Mouse (Mus musculus) 3134 (cell line): Measurements from ENCODE around the gene Cyb5r4.
"Not testable (repeated sequence)": the region's sequence is repeated elsewhere in the genome, so short reads cannot be mapped to it uniquely, and the experiment has no call there.

ENCODE experiments used
- DNase-seq: peaks from one replicate; pipeline ENCODE4 v3.0.0-alpha.2; 2011; ENCODE audit warnings: low spot score; ENCODE audit not compliant: insufficient read length; ENCODE audit errors: extremely low read depth

The Cyb5r4 gene

DNA sequence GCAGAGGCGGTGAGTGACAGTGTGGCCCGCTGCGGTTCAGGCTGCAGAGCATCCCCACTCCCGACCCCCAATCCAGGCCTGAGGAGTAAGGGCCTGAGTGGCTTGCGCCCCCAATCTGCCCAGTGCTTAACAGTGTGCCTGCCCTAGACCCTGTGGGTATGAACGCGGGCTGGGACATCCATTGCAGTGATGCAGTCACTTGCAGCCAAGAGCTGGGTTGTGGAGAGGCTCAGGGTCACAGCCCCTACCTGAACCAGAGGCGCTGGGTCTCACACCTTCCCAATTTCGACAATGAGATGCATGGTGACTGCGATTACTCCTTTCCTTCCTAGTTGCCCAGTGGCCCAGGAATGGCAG lies 5.9 kb upstream of the Cyb5r4 start:
- DNase-seq = no peak

DNA sequence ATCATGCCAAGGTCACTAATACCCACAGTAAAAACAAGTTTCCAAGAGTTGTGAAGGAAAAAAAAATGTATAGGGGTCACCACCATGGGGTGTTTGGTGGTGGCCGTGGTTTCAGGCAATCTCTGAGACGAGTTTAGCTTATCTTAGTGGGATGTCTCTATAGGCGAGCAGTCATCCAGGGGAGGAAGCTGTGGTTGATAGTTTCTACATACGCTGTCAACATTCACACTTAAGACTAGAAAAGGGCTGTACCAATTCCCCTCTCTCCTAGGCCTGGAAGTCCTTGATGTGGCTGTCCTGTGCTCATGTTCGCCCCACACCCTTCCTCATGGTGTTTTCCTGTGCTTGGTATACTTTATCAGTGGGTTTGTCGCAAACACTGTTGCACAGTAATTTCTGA lies 4.0 kb downstream of the Cyb5r4 start:
- no peak for DNase-seq

- DNase-seq = no peak
These were observed 5.7 kb downstream of the Cyb5r4 start for GRCm38 (mm10) chr9:87027423-87028084.

DNA sequence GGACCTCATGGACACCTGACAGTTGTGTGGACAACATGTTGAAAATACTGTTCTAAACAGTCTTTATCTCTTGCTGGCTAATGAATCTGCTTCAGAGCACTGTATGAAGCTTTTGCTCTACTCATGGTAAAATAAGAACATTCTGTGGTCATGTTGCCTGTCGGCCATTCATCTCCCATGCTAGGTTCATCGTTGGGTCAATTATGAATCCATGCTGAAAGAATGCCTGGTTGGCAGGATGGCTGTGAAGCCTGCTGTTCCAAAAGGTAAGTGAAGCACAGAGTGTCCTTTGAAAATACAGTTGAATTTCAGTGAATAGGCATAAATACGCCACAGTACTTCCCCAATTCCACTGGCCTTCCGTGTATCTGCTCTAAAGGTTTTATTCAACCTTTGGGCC lies 10.4 kb downstream of the Cyb5r4 start:
- DNase-seq = no peak

GRCm38 (mm10) chr9:87034831-87035580 lies 13.2 kb downstream of the Cyb5r4 start:
- no peak for DNase-seq

- no peak for DNase-seq
These were observed 27.6 kb downstream of the Cyb5r4 start for GRCm38 (mm10) chr9:87049425-87049824.

DNA sequence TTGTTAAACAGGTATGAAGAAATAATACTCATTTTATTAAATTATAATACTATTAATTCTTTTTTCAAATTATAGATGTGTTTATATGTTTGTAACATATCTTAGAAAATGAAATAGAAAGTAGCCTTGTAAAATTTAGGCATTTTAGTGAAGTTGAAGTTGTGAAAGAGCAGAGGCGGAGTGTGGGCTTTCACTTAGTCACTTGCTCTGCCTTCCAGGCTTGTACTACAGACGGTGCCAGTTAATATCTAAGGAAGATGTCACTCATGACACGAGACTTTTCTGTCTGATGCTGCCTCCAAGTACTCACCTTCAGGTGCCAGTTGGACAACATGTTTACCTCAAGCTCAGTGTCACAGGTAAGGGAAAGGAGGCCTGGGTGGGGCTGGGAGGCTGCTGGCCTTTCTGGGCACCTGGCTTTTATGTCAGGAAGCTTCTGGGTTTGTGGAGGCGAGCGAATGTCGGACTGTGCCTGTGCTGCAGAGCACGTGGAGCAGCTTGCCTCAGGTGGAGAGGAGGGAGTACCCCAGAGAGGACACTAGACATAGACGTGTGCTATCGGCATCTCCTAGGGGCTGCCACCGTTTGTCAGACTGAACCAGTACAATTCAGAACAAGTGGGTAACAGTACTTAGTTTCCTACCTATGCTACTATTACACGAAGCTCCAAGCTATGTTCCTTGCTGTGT lies 33.9 kb downstream of the Cyb5r4 start:
- no peak for DNase-seq

- DNase-seq = no peak
These were observed 40.5 kb downstream of the Cyb5r4 start for GRCm38 (mm10) chr9:87062337-87062736.

DNA sequence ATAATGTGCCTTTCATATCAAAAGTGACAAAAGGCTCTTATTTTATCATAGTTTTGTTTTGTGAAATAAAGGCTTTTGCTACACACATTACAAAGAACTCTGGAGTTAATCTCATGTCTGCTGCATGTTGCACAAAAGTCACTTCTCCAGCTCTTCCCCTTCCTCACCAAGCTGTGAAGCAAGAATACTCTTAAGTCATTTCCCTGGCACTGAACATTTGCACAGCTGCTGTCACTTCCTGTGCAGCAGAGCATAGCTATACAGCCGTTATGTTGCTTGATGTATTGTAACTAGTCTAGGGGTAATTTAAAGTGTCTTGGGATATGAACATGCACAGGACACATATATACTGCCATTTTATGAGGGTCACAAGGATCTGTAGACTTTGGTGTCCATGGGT lies 46.3 kb downstream of the Cyb5r4 start:
- DNase-seq = no peak

DNA sequence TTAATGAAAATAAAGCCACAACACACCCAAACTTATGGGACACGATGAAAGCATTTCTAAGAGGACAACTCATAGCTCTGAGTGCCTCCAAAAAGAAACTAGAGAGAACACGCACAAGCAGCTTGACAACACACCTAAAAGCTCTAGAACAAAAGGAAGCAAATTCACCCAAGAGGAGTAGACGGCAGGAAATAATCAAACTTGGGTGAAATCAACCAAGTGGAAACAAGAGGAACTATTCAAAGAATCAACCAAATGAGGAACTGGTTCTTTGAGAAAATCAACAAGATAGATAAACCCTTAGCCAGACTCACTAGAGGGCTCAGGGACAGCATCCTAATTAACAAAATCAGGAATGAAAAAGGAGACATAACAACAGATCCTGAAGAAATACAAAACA lies 49.8 kb downstream of the Cyb5r4 start:
- not testable (repeated sequence) for DNase-seq

GRCm38 (mm10) chr9:87077919-87078318 lies 56.1 kb downstream of the Cyb5r4 start:
- no peak for DNase-seq

DNA sequence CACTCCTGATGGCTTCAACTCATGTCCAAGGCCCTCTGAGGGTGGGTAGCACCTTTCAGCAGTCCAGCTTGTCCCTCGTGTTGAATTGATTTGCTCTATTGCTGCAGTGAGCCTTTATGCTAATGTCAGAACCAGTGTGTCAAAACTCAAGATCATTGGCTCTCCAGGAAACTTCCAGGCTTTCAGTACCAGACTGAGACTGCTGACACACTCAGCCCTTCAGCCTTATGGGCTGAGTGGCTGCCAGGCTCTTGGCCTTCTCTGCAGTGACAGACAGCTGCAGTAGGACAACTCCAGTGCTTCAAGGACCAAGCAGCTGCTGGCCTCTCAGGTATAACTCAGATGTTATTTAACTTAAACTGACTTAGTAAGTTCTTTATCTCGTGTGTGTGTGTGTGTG lies 57.7 kb downstream of the Cyb5r4 start:
- DNase-seq = no peak

DNA sequence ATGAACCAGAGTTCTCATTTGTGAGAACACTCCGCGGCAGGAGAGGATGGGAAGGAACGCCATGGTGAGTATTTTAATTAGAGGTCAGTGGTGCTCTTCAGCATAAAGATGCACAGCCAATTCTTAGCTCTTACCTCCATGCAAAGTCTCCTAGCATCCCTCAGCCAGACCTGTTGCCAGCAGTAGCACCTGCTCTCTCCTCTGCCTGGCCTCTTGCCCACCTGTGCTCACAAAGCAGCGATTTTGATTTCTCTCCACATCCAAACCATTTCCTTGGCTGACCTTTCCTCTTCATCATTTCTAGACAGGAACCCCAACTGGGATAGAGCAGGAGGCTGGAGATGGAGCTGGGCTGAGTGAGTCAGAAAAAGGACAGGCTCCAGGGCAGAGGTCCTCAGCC lies 65.2 kb downstream of the Cyb5r4 start:
- no peak for DNase-seq

DNA sequence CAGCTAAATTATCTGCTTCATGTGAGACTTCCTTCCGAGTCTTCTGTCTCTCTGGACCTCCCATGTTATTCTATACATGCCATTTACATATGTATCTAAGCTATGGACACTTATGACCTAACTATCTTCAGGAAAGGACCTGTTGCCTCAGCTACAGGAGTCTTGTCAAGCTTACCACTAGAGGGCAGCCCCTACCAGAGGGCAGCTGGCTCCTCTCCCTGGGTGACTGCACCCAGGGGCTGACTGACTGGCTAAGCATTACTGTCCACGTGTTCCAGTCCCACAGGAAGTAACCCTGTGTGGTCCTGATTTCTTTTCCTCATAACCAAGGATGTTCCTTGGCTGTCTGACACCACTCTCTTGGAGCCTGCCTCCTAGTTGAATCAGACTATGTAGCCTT lies 76.2 kb downstream of the Cyb5r4 start:
- DNase-seq = peak; percentile 34

GRCm38 (mm10) chr9:87115019-87115418 lies 93.2 kb downstream of the Cyb5r4 start:
- no peak for DNase-seq

DNA sequence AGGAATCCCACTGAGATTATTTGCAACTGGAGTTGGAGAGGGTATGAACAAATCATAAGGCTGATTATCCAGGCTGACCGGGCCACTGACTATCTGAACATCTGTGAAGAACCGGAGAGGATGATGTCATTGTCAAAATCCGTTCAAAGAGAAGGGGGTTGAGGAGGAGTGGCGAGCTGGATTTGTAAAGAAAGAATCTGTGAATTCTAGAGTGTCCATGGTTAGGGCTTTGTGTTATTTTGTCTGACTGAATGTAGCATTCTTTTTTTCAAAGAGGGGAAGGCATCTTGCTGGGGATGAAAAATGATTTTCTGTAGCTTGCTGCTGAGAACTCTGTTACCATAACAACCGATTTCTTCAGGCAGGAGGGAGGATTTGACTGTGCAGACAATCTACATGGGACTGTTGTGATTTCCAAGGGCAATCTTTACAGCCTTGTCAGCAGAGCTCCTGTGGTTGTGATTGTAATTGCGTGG lies 93.7 kb downstream of the Cyb5r4 start:
- DNase-seq = no peak

DNA sequence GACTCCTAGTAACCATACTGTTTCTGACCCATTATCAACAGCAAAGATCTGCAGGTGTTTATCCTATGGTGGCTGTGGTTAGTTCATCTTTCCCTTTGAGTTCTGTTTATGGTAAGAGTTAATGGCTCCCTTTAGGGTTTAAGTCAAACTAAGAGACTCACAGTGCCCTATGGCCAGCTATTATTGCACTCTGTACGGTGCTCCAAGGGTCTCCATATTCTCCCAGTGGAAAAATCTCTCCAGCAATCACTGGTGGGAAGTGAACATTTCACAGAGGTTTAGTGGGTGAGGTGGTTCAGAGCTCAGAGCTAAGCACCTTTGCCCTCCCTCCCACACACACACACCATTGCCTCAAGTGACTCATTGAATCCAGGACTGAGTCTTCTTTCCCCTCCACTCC lies 94.2 kb downstream of the Cyb5r4 start:
- no peak for DNase-seq

- no peak for DNase-seq
These were observed 97.2 kb downstream of the Cyb5r4 start for GRCm38 (mm10) chr9:87118996-87119395.

DNA sequence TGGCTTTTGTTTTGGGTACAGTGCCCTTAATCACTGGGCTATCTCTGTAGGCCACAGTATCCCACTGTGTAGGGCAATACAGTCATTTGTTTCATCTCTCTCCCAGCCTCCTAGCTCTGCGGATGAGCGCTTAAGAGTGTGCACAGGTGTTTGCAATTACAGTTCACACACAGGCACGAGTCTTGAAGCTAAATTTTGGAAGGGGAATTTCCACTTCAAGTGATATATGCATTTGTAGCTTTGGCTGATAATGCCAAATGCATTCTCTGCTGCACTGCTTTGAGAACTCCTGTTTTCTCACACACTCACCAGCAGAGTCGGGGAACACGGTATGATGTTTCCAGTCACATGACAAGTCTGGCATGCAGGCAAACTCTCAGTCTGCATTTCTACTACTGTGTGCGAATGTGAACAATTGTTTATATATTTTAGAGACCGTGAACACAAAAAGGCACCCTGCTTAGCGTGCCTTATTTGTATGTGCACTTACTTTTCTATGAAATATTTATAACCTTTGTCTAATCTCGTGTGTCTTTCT lies 100.2 kb downstream of the Cyb5r4 start:
- no peak for DNase-seq

DNA sequence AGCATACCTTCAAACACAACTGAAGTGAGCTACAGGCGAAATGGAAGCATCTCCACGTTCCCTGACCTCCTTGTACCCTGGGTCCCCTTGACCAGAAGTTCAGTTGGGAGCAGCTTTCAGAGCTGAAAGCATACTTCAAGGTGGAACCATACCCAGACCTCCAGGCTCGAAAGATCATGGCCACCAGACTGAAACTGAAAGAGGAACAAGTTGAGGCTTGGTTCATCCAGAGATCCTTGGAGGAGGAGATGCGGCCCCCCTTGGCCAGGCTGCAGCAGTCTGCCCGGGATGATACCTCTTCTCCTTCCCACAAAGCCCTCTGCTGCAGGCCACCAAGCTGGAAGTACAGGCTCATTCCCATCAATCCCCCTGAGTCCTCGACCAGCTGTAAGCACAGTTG lies 105.2 kb downstream of the Cyb5r4 start:
- not testable (repeated sequence) for DNase-seq
